Mouse (Mus musculus): ENCODE measurements around the gene Runx2.

The Runx2 gene

DNA sequence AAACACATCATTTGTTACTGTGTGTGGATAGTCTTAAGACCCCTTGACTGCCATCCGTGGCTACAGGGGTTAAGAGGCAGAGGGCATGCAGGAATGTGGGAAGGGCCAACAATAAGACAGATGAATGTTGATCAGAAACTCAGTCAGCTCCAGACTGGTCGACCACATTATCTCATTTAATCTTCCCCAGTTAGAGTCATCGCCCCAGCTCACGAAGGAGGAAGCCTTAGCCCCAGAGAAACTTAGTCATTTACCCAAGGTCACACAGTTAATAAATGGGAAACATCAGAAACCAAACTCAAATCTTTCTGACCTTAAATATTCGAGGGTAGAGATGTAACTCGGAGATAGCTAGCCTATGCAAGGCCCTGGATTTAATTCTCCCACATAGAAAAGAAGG is 96.0 kb downstream of the Runx2 start:
- peak in 1 of 2 experiments; percentile 76 for DNase-seq (ENCODE audit: inconsistent age in 2 of 2, low spot score in 1 of 2)

DNA sequence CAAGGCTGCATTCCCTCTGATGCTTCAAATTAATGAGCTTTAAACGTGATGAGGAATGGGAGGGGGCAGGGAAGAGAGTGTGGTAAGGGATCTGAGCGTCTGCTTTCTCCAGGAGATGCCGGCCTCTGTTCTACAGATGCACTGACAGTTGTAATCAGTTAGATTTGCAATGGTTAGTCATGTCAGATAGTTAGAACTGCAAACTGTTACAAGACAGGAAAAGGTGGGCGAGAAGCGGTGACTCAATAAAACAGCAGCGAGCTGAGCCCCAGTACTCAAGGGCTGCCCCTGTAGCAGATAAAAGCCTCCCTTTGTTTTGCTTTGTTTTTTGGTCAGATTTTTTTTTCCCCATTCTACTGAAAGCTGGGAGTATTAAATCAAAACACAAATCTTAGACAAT is 96.6 kb downstream of the Runx2 start:
- no peak for DNase-seq (ENCODE audit: inconsistent age in 2 of 2, low spot score in 1 of 2)

- DNase-seq (ENCODE audit: inconsistent age in 2 of 2, low spot score in 1 of 2), result no peak
These were observed 100.5 kb downstream of the Runx2 start for GRCm38 (mm10) chr17:44714116-44714515.

- DNase-seq (ENCODE audit: inconsistent age in 2 of 2, low spot score in 1 of 2), result no peak
These were observed 101.2 kb downstream of the Runx2 start for GRCm38 (mm10) chr17:44713404-44713803.

DNA sequence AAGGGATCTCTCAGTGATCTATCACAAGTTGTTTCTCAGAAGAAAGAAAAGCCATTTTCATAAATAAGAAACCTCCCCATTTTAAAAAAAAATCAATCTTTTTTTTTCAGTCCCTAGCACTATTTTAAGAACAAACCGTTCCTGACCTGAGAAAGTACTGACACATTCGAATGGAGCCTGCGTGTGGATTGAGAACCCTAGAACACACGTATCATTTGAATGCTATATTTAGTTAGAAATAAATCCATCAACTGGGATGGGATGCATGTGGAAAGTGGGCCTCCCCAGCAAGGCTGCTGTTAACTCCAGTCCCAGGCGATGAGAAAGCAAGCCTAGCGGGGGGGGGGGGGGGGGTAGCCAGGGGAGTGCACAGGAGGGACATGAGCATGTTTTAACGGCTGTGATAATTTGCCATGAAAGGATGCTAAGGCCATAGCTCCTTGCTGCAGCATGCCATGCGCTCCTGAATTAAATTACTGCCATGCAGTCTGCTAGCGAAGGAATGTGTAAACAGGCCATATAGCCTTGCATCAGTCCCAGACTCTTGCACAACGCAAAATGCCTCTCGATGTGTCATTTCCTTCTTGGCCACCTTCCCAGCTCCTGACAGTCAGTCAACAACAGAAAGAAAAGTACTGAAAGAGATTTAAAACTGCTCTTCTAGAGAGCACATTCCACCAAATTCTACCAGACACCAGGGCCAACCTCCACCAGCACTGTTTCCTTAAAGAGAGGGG is 104.9 kb downstream of the Runx2 start:
- peak; percentile 90 to 97 for DNase-seq (ENCODE audit: inconsistent age in 2 of 2, low spot score in 1 of 2)

DNA sequence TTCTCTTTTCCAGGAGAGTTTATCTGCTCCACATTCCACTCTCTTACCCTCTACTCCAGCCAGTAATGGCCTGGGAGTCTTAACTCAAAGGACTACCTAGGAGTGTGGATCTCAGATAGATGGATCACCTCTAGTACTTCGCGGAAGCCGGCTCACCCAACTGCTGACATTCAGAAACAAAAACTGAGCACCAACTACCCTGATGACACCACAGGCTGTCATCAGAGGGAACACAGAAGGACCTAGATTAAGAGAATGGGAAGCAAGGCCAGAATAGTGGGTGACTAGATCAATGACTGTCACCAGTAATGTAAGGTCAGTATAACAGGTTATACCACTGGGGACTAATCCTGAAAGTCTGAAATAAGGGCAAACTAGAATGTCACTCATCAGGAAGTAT is 106.6 kb downstream of the Runx2 start:
- peak in 1 of 2 experiments; percentile 76 for DNase-seq (ENCODE audit: inconsistent age in 2 of 2, low spot score in 1 of 2)

GRCm38 (mm10) chr17:44706531-44706930 is 108.1 kb downstream of the Runx2 start:
- DNase-seq (ENCODE audit: inconsistent age in 2 of 2, low spot score in 1 of 2), result no peak

GRCm38 (mm10) chr17:44702506-44703298 is 111.9 kb downstream of the Runx2 start:
- peak in 1 of 2 experiments; percentile 65 for DNase-seq (ENCODE audit: inconsistent age in 2 of 2, low spot score in 1 of 2)

DNA sequence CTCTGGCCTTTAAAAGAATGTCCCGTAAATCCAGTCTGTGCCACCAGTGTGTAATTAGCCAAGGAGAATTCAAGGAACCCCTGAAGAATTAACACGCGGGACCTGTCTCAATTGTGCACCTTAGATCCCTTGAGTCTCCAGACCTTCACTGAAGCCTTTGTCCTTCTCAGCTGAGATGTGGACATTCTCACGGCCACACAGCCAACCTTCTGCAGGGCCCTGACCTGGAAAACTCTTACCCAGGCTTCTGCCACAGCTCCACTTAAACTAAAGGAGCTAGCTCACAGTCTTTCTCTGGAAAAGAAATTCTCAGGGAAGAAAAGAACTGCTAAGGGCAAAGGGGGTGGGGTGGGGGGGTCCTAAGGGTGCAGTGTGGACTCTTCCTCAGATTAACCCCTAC is 113.1 kb downstream of the Runx2 start:
- peak in 1 of 2 experiments; percentile 71 for DNase-seq (ENCODE audit: inconsistent age in 2 of 2, low spot score in 1 of 2)

DNA sequence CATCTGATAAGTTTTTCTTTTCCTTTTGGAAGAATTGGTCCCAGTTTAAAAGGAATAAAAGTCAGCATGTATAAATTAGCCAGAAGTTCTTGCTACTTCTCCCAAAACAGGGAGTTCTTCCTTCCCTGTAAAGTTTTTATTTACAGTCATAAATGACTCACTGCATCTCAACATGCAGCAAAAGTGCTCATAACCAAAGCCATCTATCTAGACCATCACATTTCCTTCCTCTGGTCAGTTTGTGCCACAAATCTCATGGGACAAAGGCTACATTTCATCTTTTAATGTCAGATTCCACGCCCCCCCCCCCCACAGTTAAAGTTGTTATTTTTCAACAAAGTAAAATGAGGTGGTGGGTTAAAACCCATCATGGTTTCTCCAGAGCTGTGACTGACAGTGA is 114.3 kb downstream of the Runx2 start:
- DNase-seq (ENCODE audit: inconsistent age in 2 of 2, low spot score in 1 of 2), result no peak

GRCm38 (mm10) chr17:44697053-44697452 is 117.5 kb downstream of the Runx2 start:
- DNase-seq (ENCODE audit: inconsistent age in 2 of 2, low spot score in 1 of 2), result no peak

GRCm38 (mm10) chr17:44693552-44693951 is 121.0 kb downstream of the Runx2 start:
- DNase-seq (ENCODE audit: inconsistent age in 2 of 2, low spot score in 1 of 2), result no peak

DNA sequence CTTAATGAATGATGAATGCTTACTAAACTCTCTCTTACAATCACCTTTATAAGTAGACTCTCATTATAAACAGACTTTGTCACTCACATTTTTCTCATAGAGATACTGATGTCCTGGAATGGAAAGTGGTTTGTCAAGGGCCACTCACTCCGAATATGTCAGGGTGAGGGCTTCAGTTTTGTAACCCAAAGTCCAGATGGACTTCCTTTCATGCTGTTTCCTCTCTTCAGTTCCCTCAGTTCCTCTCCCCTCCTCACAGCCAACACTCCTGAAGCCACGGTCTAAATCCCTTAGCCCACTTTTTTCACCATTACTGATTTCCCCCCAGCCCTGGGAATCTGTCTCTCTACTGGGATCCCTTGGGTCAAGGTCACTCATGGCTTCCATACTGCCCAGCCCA is 123.1 kb downstream of the Runx2 start:
- no peak for DNase-seq (ENCODE audit: inconsistent age in 2 of 2, low spot score in 1 of 2)

DNA sequence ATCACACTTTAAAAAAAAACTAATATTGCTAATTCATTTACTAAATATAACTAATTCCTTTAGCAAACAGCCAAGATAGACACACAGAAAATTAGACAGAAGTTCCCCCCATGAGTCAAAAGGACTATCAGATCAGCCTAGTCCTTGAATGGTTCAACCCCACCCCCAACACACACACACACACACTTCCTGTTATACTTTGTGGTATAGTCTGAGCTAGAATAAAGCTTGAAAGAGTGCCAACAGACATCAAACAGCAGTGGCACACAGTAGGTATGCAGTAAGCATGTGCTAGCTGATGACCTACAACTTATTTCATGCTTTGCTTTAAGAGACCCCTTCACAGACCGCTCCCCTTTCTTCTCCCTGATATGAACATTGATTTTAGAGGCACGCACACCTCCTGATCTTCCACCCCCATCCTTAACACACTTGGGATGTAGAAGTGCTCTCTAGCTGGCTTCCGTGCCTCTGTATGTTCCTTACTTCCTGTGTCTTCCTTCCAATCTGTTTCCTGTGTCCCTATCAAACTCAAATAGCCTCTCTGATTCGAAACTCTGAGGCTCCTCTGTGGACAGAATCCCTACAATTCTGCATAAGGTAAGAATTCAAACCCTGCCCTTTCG is 124.1 kb downstream of the Runx2 start:
- DNase-seq (ENCODE audit: inconsistent age in 2 of 2, low spot score in 1 of 2), result no peak

DNA sequence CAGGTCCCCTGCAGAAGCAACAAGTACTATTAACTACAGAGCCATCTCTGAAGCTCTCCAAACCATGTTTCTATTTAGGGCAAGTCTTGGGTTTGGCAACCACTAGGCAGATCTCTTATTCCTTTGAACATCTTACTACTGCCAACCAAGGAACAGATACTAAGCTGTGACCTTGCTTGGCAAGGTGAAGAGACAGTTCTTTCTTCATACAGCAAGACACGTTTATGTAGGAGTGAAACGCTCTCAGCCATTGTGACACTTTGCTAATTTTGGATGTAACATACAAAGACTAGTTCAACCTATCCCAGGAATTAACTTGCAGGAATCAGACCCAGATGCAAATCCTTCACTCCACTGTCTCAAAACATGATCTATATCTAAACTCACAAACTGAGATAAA is 126.3 kb downstream of the Runx2 start:
- no peak for DNase-seq (ENCODE audit: inconsistent age in 2 of 2, low spot score in 1 of 2)

DNA sequence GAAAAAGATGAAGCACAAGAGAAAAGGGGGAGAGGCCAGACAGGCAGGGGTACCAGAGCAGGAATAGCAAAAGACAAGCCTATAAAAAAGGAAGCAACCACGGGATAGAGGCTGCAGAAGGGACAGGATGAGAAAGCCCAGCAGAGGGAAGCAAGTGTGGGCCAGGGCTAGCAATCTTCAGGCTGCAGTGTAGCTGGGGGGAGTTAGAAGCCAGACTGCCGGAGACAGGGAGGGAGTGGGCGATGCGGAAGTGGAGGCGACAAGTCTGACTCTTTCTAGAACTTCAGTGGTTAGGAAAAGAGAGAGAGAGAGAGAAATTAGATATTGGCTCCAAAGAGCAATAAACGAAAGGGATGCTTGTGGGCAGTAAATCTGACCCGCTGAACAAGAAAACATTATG is 129.1 kb downstream of the Runx2 start:
- DNase-seq (ENCODE audit: inconsistent age in 2 of 2, low spot score in 1 of 2), result no peak

- no peak for DNase-seq (ENCODE audit: inconsistent age in 2 of 2, low spot score in 1 of 2)
These were observed 131.6 kb downstream of the Runx2 start for GRCm38 (mm10) chr17:44683026-44683425.

DNA sequence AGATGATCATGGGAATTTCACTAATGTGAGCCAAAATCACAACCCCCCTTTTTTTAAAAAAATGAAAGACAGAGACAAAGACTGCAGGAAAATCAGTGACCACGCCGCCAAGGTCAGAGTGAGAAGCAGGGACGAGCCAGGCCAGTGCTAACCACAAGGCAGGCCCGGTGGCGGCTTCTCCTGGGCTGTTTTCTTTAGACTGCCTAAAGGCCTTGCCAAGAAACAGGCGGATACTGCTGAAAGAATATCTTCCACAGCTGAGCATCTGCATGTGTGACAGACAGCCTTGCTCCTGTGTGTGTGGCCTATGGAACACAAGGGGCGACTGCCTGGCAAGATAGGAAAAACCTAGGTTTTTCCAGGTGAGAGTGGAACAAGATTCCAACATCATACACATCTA is 136.8 kb downstream of the Runx2 start:
- peak; percentile 60 to 77 for DNase-seq (ENCODE audit: inconsistent age in 2 of 2, low spot score in 1 of 2)

DNA sequence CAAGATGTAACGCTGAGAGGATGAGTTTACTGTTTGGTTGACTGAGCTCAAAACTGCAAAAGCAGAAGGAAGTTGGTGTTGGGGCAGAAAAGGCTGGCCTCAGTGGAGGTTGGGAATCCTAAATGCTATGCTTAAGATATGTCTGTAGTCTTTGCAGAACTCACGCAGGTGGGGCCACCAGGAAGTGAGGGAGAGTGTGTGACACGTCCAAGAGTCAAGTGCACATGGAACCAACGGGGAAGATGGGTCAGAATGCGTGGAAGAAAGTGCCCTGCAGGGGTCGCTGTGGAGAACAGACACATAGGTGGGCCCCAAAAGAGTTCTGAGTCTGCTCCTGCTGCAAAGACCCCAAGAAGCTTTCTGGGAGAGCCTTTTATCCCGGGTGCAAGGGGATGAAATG is 141.8 kb downstream of the Runx2 start:
- no peak for DNase-seq (ENCODE audit: inconsistent age in 2 of 2, low spot score in 1 of 2)

DNA sequence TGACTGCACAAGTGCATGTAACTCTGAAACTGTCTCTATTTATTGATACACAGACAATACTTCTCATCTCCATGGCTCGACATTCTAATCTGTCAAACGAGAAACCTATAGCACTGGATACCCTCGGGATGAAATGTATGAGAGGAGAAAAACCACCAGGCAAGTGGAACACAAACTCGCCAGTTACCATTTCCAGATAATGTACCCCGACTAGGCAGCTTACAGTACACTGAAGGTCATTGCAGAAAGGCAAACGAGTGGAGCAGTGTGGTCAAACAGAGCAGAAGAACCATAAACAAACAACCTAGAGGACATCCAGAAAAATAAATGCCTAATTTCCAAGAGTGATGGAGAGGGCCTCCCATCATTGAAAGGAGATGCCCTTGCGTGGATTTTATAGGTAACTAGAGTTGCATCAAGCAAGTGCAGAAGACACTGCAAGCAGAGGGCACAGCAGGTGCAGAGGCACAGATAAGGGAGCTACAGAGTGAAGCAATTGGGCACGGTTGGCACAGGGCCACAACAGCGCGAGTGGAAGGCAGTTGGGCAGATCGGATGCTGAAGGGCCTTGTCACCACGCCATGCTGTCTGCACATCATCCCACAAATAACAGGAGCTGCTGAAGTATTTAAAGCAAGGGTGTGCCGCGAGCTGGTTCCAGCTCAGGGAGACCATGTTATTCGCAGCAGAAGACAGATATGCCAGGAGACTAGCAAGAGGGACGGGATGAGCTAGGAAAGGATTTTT is 142.5 kb downstream of the Runx2 start:
- peak; percentile 48 to 56 for DNase-seq (ENCODE audit: inconsistent age in 2 of 2, low spot score in 1 of 2)

DNA sequence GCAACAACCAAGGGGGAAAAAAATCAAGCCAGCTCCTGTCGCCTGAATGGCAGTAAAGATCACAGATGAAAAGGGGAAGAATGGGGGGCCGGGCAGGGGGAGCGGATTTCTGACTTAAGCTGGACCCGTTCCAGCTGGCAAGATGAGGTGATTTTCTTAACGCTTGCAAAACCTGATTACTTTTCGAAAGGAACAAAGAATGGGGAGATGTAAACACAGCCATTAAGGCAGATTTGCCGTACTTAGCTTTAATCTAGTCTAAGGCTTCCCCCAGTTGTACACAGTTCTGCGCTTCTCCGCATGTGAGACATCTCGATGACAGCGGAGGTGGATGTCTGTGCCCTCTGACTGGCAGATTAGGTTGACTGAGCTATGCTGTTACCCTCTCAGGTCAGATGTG is 144.6 kb downstream of the Runx2 start:
- DNase-seq (ENCODE audit: inconsistent age in 2 of 2, low spot score in 1 of 2), result no peak

Data from adrenal gland, adult (tissue).